8 mouse cellular contexts compared by ENCODE assay signal in genomic region chr4:134494780-134495545, GRCm38 (mm10). TPM values are rescaled to one million over a fixed set of nuclear protein-coding genes. Genes with fewer than 3 reads are reported as not detected.
DNase-seq lines count a peak whose midpoint lies in the region; ATAC-seq lines count a peak whose summit lies in the region.

No protein-coding gene starts in this region.

- no peak for ATAC-seq in embryonic facial prominence, embryonic 14.5 days (ENCODE audit: low read depth)
- no peak for ATAC-seq in lung, embryonic 15.5 days (ENCODE audit: borderline replicate concordance, extremely low read depth, low FRiP score, low TSS enrichment)

- no peaks in the 10 kb centered on the region for H3K9me3 ChIP-seq in embryonic facial prominence, embryonic 14.5 days (ENCODE audit: control insufficient read depth, low read length)
- H3K9me3 ChIP-seq in lung, embryonic 15.5 days = no peaks in the 10 kb centered on the region

- no peaks in the 10 kb centered on the region for H3K27me3 ChIP-seq in embryonic facial prominence, embryonic 14.5 days (replicated peaks; ENCODE audit: control insufficient read depth, insufficient read depth, low read length)
- H3K27me3 ChIP-seq in lung, embryonic 15.5 days = no peaks in the 10 kb centered on the region

- H3K4me3 ChIP-seq in embryonic facial prominence, embryonic 14.5 days (ENCODE audit: low read depth, low read length) = no peak overlapping the region
- no peak overlapping the region for H3K4me3 ChIP-seq in lung, embryonic 15.5 days

- no peaks in the 10 kb centered on the region for H3K36me3 ChIP-seq in embryonic facial prominence, embryonic 14.5 days (ENCODE audit: control insufficient read depth, insufficient read depth, low read length)
- no peaks in the 10 kb centered on the region for H3K36me3 ChIP-seq in lung, embryonic 15.5 days

- peak; percentile 43 for DNase-seq in embryo, embryonic 10 days (ENCODE audit: low spot score)
- no peak for DNase-seq in embryo, embryonic 9.5 days (ENCODE audit: extremely low spot score)
- peak; percentile 93 for DNase-seq in CD4-positive helper T cell, adult 2 months (ENCODE audit: low read depth, low spot score)
- peak; percentile 70 for DNase-seq in embryonic facial prominence, embryonic 14.5 days (ENCODE audit: low spot score)
- peak; percentile 70 to 77 for DNase-seq in spleen, postnatal 4 days (ENCODE audit: low spot score in 2 of 2)
- no peak for DNase-seq in gastrocnemius, postnatal 10 days
- DNase-seq in left cerebral cortex, adult 9 months (ENCODE audit: low spot score in 2 of 2) = no peak

- peak overlapping the region; percentile 34; the same call in 1 of the 2 replicates for H3K9ac ChIP-seq in embryonic facial prominence, embryonic 14.5 days (ENCODE audit: low read depth, low read length)
- H3K9ac ChIP-seq in lung, embryonic 15.5 days = no peak overlapping the region

- H3K27ac ChIP-seq in embryonic facial prominence, embryonic 14.5 days (replicated peaks; ENCODE audit: low read depth, low read length) = no peak overlapping the region; the same call in 1 of the 2 replicates
- peak overlapping the region; percentile 26; the same call in 1 of the 2 replicates for H3K27ac ChIP-seq in lung, embryonic 15.5 days

- no peak overlapping the region for H3K4me2 ChIP-seq in embryonic facial prominence, embryonic 14.5 days (ENCODE audit: low read depth, low read length)
- H3K4me2 ChIP-seq in lung, embryonic 15.5 days = no peak overlapping the region

- WGBS in embryonic facial prominence, embryonic 14.5 days = 62% methylated on average over 16 of the region's 16 CpGs
- 50% methylated on average over 16 of the region's 16 CpGs for WGBS in lung, embryonic 15.5 days

- peaks cover 15% of the 10 kb centered on the region for H3K4me1 ChIP-seq in embryonic facial prominence, embryonic 14.5 days (ENCODE audit: control insufficient read depth, insufficient read depth, low read length)
- H3K4me1 ChIP-seq in lung, embryonic 15.5 days = peaks cover 43% of the 10 kb centered on the region

RNA-seq across cellular contexts. Expression of gene Paqr7, which starts 1.5 kb away (rescaled TPM):
- 2.0 and 2.3 TPM in 2 replicates for polyA plus RNA-seq in embryonic facial prominence, embryonic 14.5 days (2014; fragmentation: Nextera tagmentation; extraction: Ambion mirVana)
- polyA plus RNA-seq in lung, embryonic 15.5 days (2015; fragmentation: Nextera tagmentation; extraction: Ambion mirVana) = 4.2 and 6.7 TPM in 2 replicates
- 1 to 10 TPM; 6.5 to 6.8 TPM for total RNA-seq in gastrocnemius, postnatal 10 days (2021)

RNA-seq across cellular contexts. Expression of gene Aunip, which starts 15.8 kb away (rescaled TPM):
- 3.9 and 4.4 TPM in 2 replicates for polyA plus RNA-seq in embryonic facial prominence, embryonic 14.5 days (2014; fragmentation: Nextera tagmentation; extraction: Ambion mirVana)
- 18.7 and 20.2 TPM in 2 replicates for polyA plus RNA-seq in lung, embryonic 15.5 days (2015; fragmentation: Nextera tagmentation; extraction: Ambion mirVana)
- total RNA-seq in gastrocnemius, postnatal 10 days (2021) = 1 to 10 TPM in 1 of 2 experiments, under 1 TPM in 1; 0.99 to 1.2 TPM

RNA-seq across cellular contexts. Expression of gene Stmn1, which starts 26.8 kb away (rescaled TPM):
- polyA plus RNA-seq in embryonic facial prominence, embryonic 14.5 days (2014; fragmentation: Nextera tagmentation; extraction: Ambion mirVana) = 1,154 and 1,326 TPM in 2 replicates
- 1,835 and 1,898 TPM in 2 replicates for polyA plus RNA-seq in lung, embryonic 15.5 days (2015; fragmentation: Nextera tagmentation; extraction: Ambion mirVana)
- 10 to 100 TPM; 71.2 to 74.5 TPM for total RNA-seq in gastrocnemius, postnatal 10 days (2021)

RNA-seq across cellular contexts. Expression of gene Mtfr1l, which starts 40.2 kb away (rescaled TPM):
- polyA plus RNA-seq in embryonic facial prominence, embryonic 14.5 days (2014; fragmentation: Nextera tagmentation; extraction: Ambion mirVana) = 126 and 137 TPM in 2 replicates
- 109 and 114 TPM in 2 replicates for polyA plus RNA-seq in lung, embryonic 15.5 days (2015; fragmentation: Nextera tagmentation; extraction: Ambion mirVana)
- 100 to 1,000 TPM; 113 to 129 TPM for total RNA-seq in gastrocnemius, postnatal 10 days (2021)

RNA-seq across cellular contexts. Expression of gene Selenon, which starts 57.0 kb away (rescaled TPM):
- 22.8 and 24.7 TPM in 2 replicates for polyA plus RNA-seq in embryonic facial prominence, embryonic 14.5 days (2014; fragmentation: Nextera tagmentation; extraction: Ambion mirVana)
- polyA plus RNA-seq in lung, embryonic 15.5 days (2015; fragmentation: Nextera tagmentation; extraction: Ambion mirVana) = 35.3 and 46.2 TPM in 2 replicates
- 10 to 100 TPM; 22.3 to 28.7 TPM for total RNA-seq in gastrocnemius, postnatal 10 days (2021)

Comparison
In these comparisons a context has a peak if more than half of its experiments do, and no peak if none do; other contexts are left out.
1. DNase-seq: peak in embryo, embryonic 10 days (single experiment), CD4-positive helper T cell, adult 2 months (single experiment), embryonic facial prominence, embryonic 14.5 days (single experiment) and spleen, postnatal 4 days (2 of 2); none in embryo, embryonic 9.5 days (single experiment), gastrocnemius, postnatal 10 days (single experiment) and left cerebral cortex, adult 9 months (0 of 2).